Mouse (Mus musculus) embryonic facial prominence, embryonic 11.5 days (tissue): ENCODE data around the gene Bco2. TPM values are rescaled to one million over a fixed set of nuclear protein-coding genes. Genes with fewer than 3 reads are reported as not detected.

Source experiments
- ATAC-seq: fragments of 200-750 bp; cut with Nextera tagmentation; replicated peaks from 2 replicates; pipeline ENCODE4 v1.8.0; 2017; ENCODE audit warnings: low read depth; ENCODE audit not compliant: insufficient number of reproducible peaks, low FRiP score, low TSS enrichment
- DNase-seq: peaks from one replicate; pipeline ENCODE4 v3.0.0-alpha.2; 2015; ENCODE audit warnings: low spot score
- H3K27ac ChIP-seq: fragments of 300-500 bp; sonication (generic); replicated peaks from 2 replicates; pipeline ENCODE4 v1.5.1; 2014; ENCODE audit warnings: mild to moderate bottlenecking, low read depth, low read length, control low read depth
- H3K27me3 ChIP-seq: fragments of 300-500 bp; sonication (generic); 2 replicates; pipeline ENCODE4 v1.6.1; 2014; ENCODE audit warnings: mild to moderate bottlenecking, low read length, moderate library complexity, mixed read lengths; ENCODE audit not compliant: control insufficient read depth, insufficient read depth
- H3K36me3 ChIP-seq: fragments of 300-500 bp; sonication (generic); replicated peaks from 2 replicates; pipeline ENCODE4 v1.6.1; 2014; ENCODE audit warnings: low read depth, mild to moderate bottlenecking, low read length, moderate library complexity, mixed read lengths; ENCODE audit not compliant: control insufficient read depth, insufficient read depth
- H3K4me1 ChIP-seq: fragments of 300-500 bp; sonication (generic); 2 replicates; pipeline ENCODE4 v1.6.1; 2014; ENCODE audit warnings: low read length, mixed read lengths; ENCODE audit not compliant: control insufficient read depth, insufficient read depth
- H3K4me2 ChIP-seq: fragments of 300-500 bp; sonication (generic); 2 replicates; pipeline ENCODE4 v1.6.1; 2014; ENCODE audit warnings: low read depth, mild to moderate bottlenecking, control low read depth, low read length, moderate library complexity
- H3K4me3 ChIP-seq: fragments of 300-500 bp; sonication (generic); 2 replicates; pipeline ENCODE4 v1.5.1; 2014; ENCODE audit warnings: low read depth, low read length, control low read depth
- H3K9ac ChIP-seq: fragments of 300-500 bp; sonication (generic); replicated peaks from 2 replicates; pipeline ENCODE4 v1.6.1; 2014; ENCODE audit warnings: mild to moderate bottlenecking, control low read depth, low read length
- H3K9me3 ChIP-seq: fragments of 300-500 bp; sonication (generic); replicated peaks from 2 replicates; pipeline ENCODE4 v1.6.1; 2016; ENCODE audit warnings: mild to moderate bottlenecking, low read length, inconsistent platforms, mixed read lengths; ENCODE audit not compliant: control insufficient read depth
- whole genome bisulfite sequencing: fragments of 180-500 bp; shearing (Covaris S2); extraction: QIAGEN DNeasy Blood & Tissue Kit; methylation state at CpG from one replicate; pipeline ENCODE4 v1.1.7; 2014; 5-methylcytosine and 5-hydroxymethylcytosine counted together
- polyA plus RNA-seq: library from polyadenylated mRNA; unstranded; fragments of >200 nt; fragmentation: Nextera tagmentation; extraction: Ambion mirVana; gene quantifications from 2 replicates; pipeline ENCODE4 v1.2.1, GENCODE M21; 2014

Bco2 gene
- polyA plus RNA-seq, 1 experiment from 2014 or later = 0.13 TPM

GRCm38 (mm10) chr9:50536603-50537135, 18.3 kb downstream of the Bco2 start:
- Histone ChIP-seq H3K4me1 (no peaks in the 10 kb centered on the region), H3K27me3 (no peaks in the 10 kb centered on the region), H3K4me2 (no peak overlapping the region), H3K36me3 (no peaks in the 10 kb centered on the region), H3K4me3 (no peak overlapping the region), H3K9ac (no peak overlapping the region), H3K27ac (no peak overlapping the region), H3K9me3 (no peaks in the 10 kb centered on the region)
- 84% methylated on average over 7 of the region's 7 CpGs for WGBS
- ATAC-seq = no peak
- no peak for DNase-seq

- no peaks in the 10 kb centered on the region for H3K9me3 ChIP-seq
- H3K27me3 ChIP-seq = no peaks in the 10 kb centered on the region
- DNase-seq = no peak
- H3K27ac ChIP-seq = no peak overlapping the region
- 89% methylated on average over 5 of the region's 5 CpGs for WGBS
- H3K4me2 ChIP-seq = no peak overlapping the region
- H3K36me3 ChIP-seq = no peaks in the 10 kb centered on the region
- H3K4me3 ChIP-seq = no peak overlapping the region
- no peak overlapping the region for H3K9ac ChIP-seq
- H3K4me1 ChIP-seq = no peaks in the 10 kb centered on the region
- no peak for ATAC-seq
Observed at GRCm38 (mm10) chr9:50535930-50536329, 19.1 kb downstream of the Bco2 start.

GRCm38 (mm10) chr9:50533791-50534190, 21.2 kb downstream of the Bco2 start:
- no peak overlapping the region for H3K4me3 ChIP-seq
- no peaks in the 10 kb centered on the region for H3K36me3 ChIP-seq
- ATAC-seq = no peak
- no peak overlapping the region for H3K4me2 ChIP-seq
- no peaks in the 10 kb centered on the region for H3K27me3 ChIP-seq
- DNase-seq = no peak
- H3K27ac ChIP-seq = no peak overlapping the region
- H3K9ac ChIP-seq = no peak overlapping the region
- WGBS = 76% methylated on average over 3 of the region's 3 CpGs
- no peaks in the 10 kb centered on the region for H3K9me3 ChIP-seq
- no peaks in the 10 kb centered on the region for H3K4me1 ChIP-seq

- Histone ChIP-seq H3K4me3 (no peak overlapping the region), H3K27me3 (no peaks in the 10 kb centered on the region), H3K9me3 (no peaks in the 10 kb centered on the region), H3K4me1 (no peaks in the 10 kb centered on the region), H3K27ac (no peak overlapping the region), H3K4me2 (no peak overlapping the region), H3K36me3 (no peaks in the 10 kb centered on the region), H3K9ac (no peak overlapping the region)
- 84% methylated on average over 11 of the region's 11 CpGs for WGBS
- no peak for DNase-seq
- no peak for ATAC-seq
Observed at GRCm38 (mm10) chr9:50533328-50533727, 21.7 kb downstream of the Bco2 start.

DNA sequence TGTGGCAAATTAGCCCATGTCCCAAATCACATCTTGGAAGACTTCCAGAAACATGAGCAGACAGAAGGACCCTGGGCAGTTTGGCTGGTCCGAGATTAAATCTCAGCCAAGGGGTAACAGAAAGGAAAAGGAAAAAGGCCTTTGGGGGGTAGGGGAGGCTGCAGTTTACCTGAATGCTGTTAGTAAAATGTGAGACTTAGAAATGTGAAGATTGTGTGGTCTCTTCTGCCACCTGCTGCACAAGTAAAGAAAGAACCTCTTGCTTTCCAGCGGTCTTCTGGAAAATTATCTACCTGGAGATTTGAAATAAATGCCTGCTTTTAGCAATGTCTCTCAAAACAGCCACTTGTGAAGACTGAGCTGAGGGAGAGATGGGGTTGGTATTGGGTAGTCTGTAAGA, 24.1 kb downstream of the Bco2 start:
- peak; percentile 42 for DNase-seq
- no peaks in the 10 kb centered on the region for H3K9me3 ChIP-seq
- no peak overlapping the region for H3K4me2 ChIP-seq
- ATAC-seq = no peak
- H3K27me3 ChIP-seq = no peaks in the 10 kb centered on the region
- no peak overlapping the region for H3K27ac ChIP-seq
- no peak overlapping the region for H3K4me3 ChIP-seq
- no peaks in the 10 kb centered on the region for H3K36me3 ChIP-seq
- no peak overlapping the region for H3K9ac ChIP-seq
- 24% methylated on average over 2 of the region's 2 CpGs for WGBS
- no peaks in the 10 kb centered on the region for H3K4me1 ChIP-seq

DNA sequence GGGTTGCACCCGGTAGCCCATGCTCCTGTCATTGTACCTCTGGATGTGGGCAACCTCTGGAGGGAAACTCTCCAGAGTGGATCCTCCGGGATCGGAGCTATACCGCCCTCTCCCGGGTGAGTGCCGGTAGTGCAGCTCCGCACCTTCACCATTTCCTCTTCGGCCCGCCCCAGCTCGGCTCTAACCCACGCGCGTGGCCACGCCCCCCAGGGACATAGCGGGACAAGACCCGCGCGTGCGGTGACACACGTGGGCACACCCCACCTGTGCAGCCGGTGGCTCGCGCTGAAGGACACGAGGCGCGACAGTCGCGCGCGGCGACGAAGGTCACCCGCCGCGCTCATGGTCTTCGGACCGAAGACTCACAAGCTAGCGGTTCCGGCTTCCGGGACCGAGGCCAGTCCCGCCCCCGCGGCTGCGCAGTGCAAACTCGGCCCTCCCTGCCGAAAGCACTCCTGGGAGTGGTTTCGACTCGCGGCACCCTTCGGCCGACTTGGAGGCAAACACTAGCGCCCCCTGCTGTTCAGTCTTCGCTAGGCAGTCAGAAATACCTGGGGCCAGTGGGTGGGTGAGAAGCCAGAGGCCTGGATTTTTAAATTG, 26.6 kb downstream of the Bco2 start, which contains the start of gene Pts:
Pts (minus strand) TSS at position 432 of the 600 bp plus-strand sequence.
- Histone ChIP-seq H3K4me3 (peak within 1 kb of the TSS; percentile 68), H3K36me3 (no peaks in the 10 kb centered on the region), H3K4me1 (no peaks in the 10 kb centered on the region), H3K27me3 (no peaks in the 10 kb centered on the region), H3K9me3 (no peaks in the 10 kb centered on the region), H3K9ac (peak within 1 kb of the TSS; percentile 68), H3K27ac (no peak within 1 kb of the TSS), H3K4me2 (peak within 1 kb of the TSS; percentile 58)
- under 1% methylated on average over 54 of the region's 54 CpGs for WGBS
- DNase-seq (peak; percentile 99), ATAC-seq (peak; percentile 97)

DNA sequence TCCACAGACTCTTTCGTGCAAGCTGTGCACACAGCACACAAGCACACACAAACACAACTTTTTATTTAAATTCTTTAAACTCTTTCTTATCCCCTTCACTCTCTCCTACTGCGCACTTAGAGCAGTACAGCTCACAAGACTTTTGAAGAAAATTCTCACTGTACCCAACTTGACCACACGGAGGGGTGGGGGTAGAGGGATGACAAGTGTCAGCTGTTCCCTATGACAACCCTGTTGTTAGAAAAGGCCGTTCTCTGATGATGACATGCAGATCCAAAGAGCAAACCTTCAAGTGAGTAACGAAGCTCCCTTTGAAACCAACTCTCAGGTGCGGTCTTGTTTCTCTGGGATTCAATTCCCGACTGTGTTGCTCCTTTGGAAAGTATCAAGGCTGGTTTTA, 27.1 kb downstream of the Bco2 start:
- peak; percentile 20; the same call in 1 of the 2 replicates for ATAC-seq

GRCm38 (mm10) chr9:50525585-50525984, 29.4 kb downstream of the Bco2 start:
- Histone ChIP-seq H3K4me2 (no peak overlapping the region), H3K4me3 (no peak overlapping the region), H3K9ac (no peak overlapping the region), H3K36me3 (no peaks in the 10 kb centered on the region), H3K9me3 (no peaks in the 10 kb centered on the region), H3K27me3 (no peaks in the 10 kb centered on the region), H3K27ac (no peak overlapping the region), H3K4me1 (no peaks in the 10 kb centered on the region)
- WGBS = 82% methylated on average over 5 of the region's 5 CpGs
- no peak for DNase-seq
- ATAC-seq = no peak

More for the DNA sequence above, 27.1 kb downstream of the Bco2 start:
- H3K27ac ChIP-seq = no peak overlapping the region
- peak overlapping the region; percentile 58 for H3K4me2 ChIP-seq
- 43% methylated on average over 7 of the region's 7 CpGs for WGBS
- no peaks in the 10 kb centered on the region for H3K9me3 ChIP-seq
- no peak for DNase-seq
- H3K4me3 ChIP-seq = peak overlapping the region; percentile 68
- no peaks in the 10 kb centered on the region for H3K36me3 ChIP-seq
- H3K27me3 ChIP-seq = no peaks in the 10 kb centered on the region
- H3K9ac ChIP-seq = peak overlapping the region; percentile 68
- no peaks in the 10 kb centered on the region for H3K4me1 ChIP-seq
